Mouse (Mus musculus) 3134 (cell line): Measurements from ENCODE around the gene Add2.

ENCODE experiments used
- DNase-seq: peaks from one replicate; pipeline ENCODE4 v3.0.0-alpha.2; 2011; ENCODE audit warnings: low spot score; ENCODE audit not compliant: insufficient read length; ENCODE audit errors: extremely low read depth

Gene Add2

GRCm38 (mm10) chr6:86129872-86130498 is 101.5 kb downstream of the Add2 start:
- no peak for DNase-seq

DNA sequence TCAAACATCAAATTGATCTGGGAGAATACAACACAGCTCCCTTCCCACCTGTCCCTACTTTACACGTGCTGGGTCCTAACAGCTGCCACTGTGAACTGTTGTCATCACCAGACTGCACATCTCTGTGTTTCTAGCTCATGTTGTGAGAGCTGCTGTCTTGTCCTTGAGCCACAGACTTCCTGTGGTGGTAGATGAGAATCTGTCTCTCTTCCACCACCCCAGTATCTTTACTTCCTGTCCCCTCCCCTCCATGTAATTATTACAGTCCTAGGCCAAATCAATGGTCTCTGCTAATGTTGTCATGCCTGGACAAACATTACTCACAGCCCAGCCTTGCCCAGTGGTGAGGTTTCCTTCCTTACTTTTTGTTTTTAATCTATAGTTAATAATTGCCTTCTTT is 105.4 kb downstream of the Add2 start:
- no peak for DNase-seq

DNA sequence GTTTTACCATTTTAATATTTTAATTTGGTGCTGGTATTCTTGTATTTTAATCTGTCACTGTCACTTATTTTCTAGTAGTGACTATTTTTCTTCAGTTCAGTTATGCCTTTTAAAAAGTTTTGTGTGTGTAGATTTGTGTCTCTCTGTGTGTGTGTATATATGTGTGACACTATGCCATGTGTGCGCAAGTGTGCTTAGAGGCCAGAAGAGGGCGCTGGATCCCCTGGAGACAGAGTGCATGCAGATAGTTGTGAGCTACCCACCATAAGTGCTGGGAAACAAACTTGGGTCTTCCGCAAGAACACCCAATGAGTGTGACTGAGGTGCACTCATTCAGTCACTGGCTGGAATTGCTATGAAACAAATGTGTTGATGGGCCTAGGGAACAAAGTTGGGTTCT is 107.7 kb downstream of the Add2 start:
- DNase-seq, result no peak

- no peak for DNase-seq
Measured at GRCm38 (mm10) chr6:86141284-86141683, 112.8 kb downstream of the Add2 start.

GRCm38 (mm10) chr6:86141820-86142219 is 113.3 kb downstream of the Add2 start:
- DNase-seq, result peak; percentile 39

GRCm38 (mm10) chr6:86144986-86145385 is 116.5 kb downstream of the Add2 start:
- no peak for DNase-seq

- peak; percentile 28 for DNase-seq
Measured at GRCm38 (mm10) chr6:86148518-86148917, 120.0 kb downstream of the Add2 start.

DNA sequence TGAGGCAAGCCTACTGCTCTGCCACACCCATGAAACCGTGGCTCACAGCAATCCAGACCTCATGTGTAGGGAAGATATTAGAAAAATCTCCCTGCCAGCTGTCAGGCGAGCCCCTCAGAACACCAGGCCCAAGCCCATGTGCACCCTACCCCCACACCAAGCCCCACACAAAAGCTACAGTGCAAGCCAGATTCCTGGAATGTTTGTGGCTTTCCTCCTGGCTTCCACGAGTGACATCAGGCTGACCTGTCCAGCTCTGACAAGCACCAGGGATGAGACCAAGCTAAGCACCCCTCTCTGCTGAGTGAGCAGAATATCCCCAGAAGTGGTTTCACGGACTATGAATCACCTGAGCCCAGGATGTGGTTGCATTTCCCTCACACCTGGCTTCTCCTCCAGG is 120.5 kb downstream of the Add2 start:
- peak; percentile 76 for DNase-seq

GRCm38 (mm10) chr6:86152676-86153075 is 124.2 kb downstream of the Add2 start:
- DNase-seq, result no peak

GRCm38 (mm10) chr6:86153436-86153990 is 125.0 kb downstream of the Add2 start:
- DNase-seq, result peak; percentile 67

DNA sequence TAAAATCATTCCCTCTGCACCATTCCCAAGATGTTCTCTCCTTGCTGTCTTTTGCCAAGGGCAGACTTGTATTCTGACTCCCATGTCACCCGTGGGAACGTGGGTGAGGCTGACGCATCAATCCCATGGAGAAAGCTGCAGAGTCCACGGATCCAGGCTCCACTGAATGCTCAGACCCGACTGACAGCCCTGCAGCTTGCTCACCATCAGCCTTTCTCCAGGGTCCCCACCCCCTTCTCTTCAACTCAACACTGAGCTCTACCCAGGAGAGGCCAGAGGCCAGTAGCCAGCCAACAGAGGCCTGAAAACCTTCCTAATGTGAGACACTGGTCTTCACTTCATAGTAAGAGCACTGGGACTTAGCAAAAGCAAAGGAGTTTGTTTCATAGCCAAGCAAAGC is 125.5 kb downstream of the Add2 start:
- DNase-seq, result no peak

DNA sequence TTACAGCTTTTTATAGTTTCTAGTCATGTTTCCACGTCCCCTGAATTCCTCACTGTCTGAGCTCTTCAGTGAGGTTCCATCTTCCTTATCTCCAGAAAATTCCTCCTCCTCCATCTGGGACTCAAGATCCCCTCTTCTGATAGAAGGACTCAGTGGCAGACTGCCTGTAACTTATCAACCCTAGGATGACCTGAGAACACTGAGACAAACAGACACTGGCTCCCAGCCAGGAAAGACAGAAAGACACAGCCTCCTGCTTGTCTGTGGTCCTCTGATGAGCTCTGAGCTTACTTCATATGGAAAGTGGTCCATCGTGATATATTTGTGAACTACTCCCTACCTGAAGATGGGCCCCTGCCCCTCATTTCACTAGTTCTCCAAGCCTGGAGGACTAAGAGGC is 126.0 kb downstream of the Add2 start:
- DNase-seq, result no peak

GRCm38 (mm10) chr6:86157253-86158234 is 129.1 kb downstream of the Add2 start:
- DNase-seq, result peak; percentile 82

- no peak for DNase-seq
Measured at GRCm38 (mm10) chr6:86160878-86161277, 132.4 kb downstream of the Add2 start.

- no peak for DNase-seq
Measured at GRCm38 (mm10) chr6:86161586-86161985, 133.1 kb downstream of the Add2 start.

DNA sequence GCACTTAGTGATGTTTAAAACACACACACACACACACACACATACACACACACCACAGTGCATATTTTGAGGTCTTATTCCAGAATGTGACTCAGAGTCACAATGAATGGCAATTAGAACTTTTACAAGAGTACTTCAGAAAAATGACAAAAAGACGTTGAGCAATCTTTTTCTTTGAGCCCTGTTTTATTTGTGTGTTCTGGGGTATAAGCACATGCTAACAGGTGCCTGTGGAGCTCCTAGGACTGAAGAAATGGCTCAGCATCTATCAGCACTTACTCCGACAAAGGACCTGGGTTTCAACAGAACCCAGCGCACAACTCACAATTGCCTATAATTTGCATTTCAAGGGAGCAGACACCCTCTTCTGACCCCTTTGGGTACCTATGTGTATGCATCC is 135.5 kb downstream of the Add2 start:
- no peak for DNase-seq

DNA sequence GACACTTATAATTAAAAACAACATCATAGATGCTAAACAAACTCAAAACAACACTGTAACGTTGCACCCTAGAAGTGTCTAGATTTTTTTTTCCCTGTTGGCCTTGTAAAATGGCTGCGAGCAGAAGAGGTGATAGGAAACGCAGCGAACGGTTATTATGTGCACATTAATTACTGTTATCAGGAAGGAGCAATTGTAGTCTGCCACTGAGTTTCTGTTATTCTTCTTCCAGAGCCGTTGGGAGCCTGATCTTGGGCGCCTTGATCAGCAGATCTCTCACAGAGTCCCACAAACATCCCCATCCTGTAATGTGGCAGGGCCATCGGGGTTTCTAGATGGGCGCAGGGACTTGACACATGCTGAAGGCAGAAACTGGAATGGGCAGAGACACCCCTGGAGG is 137.9 kb downstream of the Add2 start:
- no peak for DNase-seq

GRCm38 (mm10) chr6:86167851-86168250 is 139.4 kb downstream of the Add2 start:
- DNase-seq, result no peak

GRCm38 (mm10) chr6:86169166-86169565 is 140.7 kb downstream of the Add2 start:
- DNase-seq, result peak; percentile 38
